ENCODE assay signal across 20 mouse cellular contexts in genomic region chr9:27204201-27204600, GRCm38 (mm10). TPM values are rescaled to one million over a fixed set of nuclear protein-coding genes. Genes with fewer than 3 reads are reported as not detected.
DNase-seq lines count a peak whose midpoint lies in the region; ATAC-seq and TF ChIP-seq lines count a peak whose summit lies in the region.
"Had no signal": no experiment of that assay in that cellular context is flagged by ENCODE, and none has a peak within 500 bp of the region (broad histone marks: within the 10 kb centered on the region; RNA-seq: fewer than 3 reads in every experiment).

No protein-coding gene starts in this region.

- H3K4me3 ChIP-seq in forebrain, embryonic 13.5 days, result no peak overlapping the region
- no peak overlapping the region for H3K4me3 ChIP-seq in hindbrain, embryonic 14.5 days (replicated peaks; ENCODE audit: low read length)
- H3K4me3 ChIP-seq in midbrain, postnatal 0 days (ENCODE audit: low read depth, low read length), result no peak overlapping the region
- no peak overlapping the region for H3K4me3 ChIP-seq in kidney, embryonic 14.5 days (ENCODE audit: low read length)
- H3K4me3 ChIP-seq: heart, embryonic 12.5 days; limb, embryonic 13.5 days; liver, embryonic 15.5 days; megakaryocyte, embryonic 14.5 days had no signal

- peaks cover 17% of the 10 kb centered on the region for H3K27me3 ChIP-seq in forebrain, embryonic 13.5 days
- H3K27me3 ChIP-seq in hindbrain, embryonic 14.5 days (ENCODE audit: control insufficient read depth, insufficient read depth, low read length), result no peaks in the 10 kb centered on the region
- H3K27me3 ChIP-seq in midbrain, postnatal 0 days (ENCODE audit: insufficient read depth, low read length), result no peaks in the 10 kb centered on the region
- H3K27me3 ChIP-seq in kidney, embryonic 14.5 days (ENCODE audit: control insufficient read depth, insufficient read depth, low read length), result no peaks in the 10 kb centered on the region
- H3K27me3 ChIP-seq: heart, embryonic 12.5 days; limb, embryonic 13.5 days; liver, embryonic 15.5 days had no signal

- peaks cover 34% of the 10 kb centered on the region for H3K4me1 ChIP-seq in forebrain, embryonic 13.5 days
- peaks cover 30% of the 10 kb centered on the region for H3K4me1 ChIP-seq in hindbrain, embryonic 14.5 days (replicated peaks; ENCODE audit: control insufficient read depth, insufficient read depth, low read length)
- H3K4me1 ChIP-seq in midbrain, postnatal 0 days (ENCODE audit: insufficient read depth, low read length), result peaks cover 22% of the 10 kb centered on the region; the same call in 1 of the 2 replicates
- no peaks in the 10 kb centered on the region for H3K4me1 ChIP-seq in kidney, embryonic 14.5 days (ENCODE audit: control insufficient read depth, insufficient read depth, low read length)
- H3K4me1 ChIP-seq: liver, embryonic 15.5 days had no signal

- WGBS in forebrain, embryonic 13.5 days, result 70% methylated on average over 6 of the region's 6 CpGs
- 63% methylated on average over 6 of the region's 6 CpGs for WGBS in hindbrain, embryonic 14.5 days
- WGBS in midbrain, postnatal 0 days, result 70% methylated on average over 6 of the region's 6 CpGs
- WGBS in kidney, embryonic 14.5 days, result 84% methylated on average over 6 of the region's 6 CpGs

- H3K36me3 ChIP-seq in forebrain, embryonic 13.5 days (ENCODE audit: poor library complexity, severe bottlenecking), result no peaks in the 10 kb centered on the region
- H3K36me3 ChIP-seq in hindbrain, embryonic 14.5 days (replicated peaks; ENCODE audit: control insufficient read depth, insufficient read depth), result no peaks in the 10 kb centered on the region
- H3K36me3 ChIP-seq in midbrain, postnatal 0 days (ENCODE audit: insufficient read depth, low read length), result no peaks in the 10 kb centered on the region
- H3K36me3 ChIP-seq in kidney, embryonic 14.5 days (ENCODE audit: control insufficient read depth, insufficient read depth, low read length), result no peaks in the 10 kb centered on the region
- H3K36me3 ChIP-seq: heart, embryonic 12.5 days; limb, embryonic 13.5 days; liver, embryonic 15.5 days had no signal

- no peak overlapping the region for H3K4me2 ChIP-seq in forebrain, embryonic 13.5 days
- no peak overlapping the region for H3K4me2 ChIP-seq in hindbrain, embryonic 14.5 days (replicated peaks)
- no peak overlapping the region for H3K4me2 ChIP-seq in midbrain, postnatal 0 days (ENCODE audit: low read depth, low read length, poor library complexity, severe bottlenecking)
- H3K4me2 ChIP-seq in kidney, embryonic 14.5 days (replicated peaks; ENCODE audit: low read depth, low read length), result no peak overlapping the region
- H3K4me2 ChIP-seq: heart, embryonic 12.5 days; limb, embryonic 13.5 days; liver, embryonic 15.5 days had no signal

- peak; percentile 20; the same call in 1 of the 2 replicates for ATAC-seq in forebrain, embryonic 13.5 days
- ATAC-seq in hindbrain, embryonic 14.5 days (ENCODE audit: low FRiP score), result no peak
- ATAC-seq in midbrain, postnatal 0 days (ENCODE audit: low FRiP score), result no peak
- no peak for ATAC-seq in kidney, embryonic 14.5 days (ENCODE audit: low FRiP score, low TSS enrichment)

- no peak for TF ChIP-seq CTCF in midbrain, postnatal 0 days (IDR thresholded peaks at IDR 0.05)

- 0 out of 2 replicates have a peak, but pooled peaks cover 6% of the 10 kb centered on the region for H3K9me3 ChIP-seq in forebrain, embryonic 13.5 days (replicated peaks)
- no peaks in the 10 kb centered on the region for H3K9me3 ChIP-seq in hindbrain, embryonic 14.5 days (ENCODE audit: control insufficient read depth, low read length)
- H3K9me3 ChIP-seq in midbrain, postnatal 0 days (ENCODE audit: low read length), result no peaks in the 10 kb centered on the region
- no peaks in the 10 kb centered on the region for H3K9me3 ChIP-seq in kidney, embryonic 14.5 days (ENCODE audit: control insufficient read depth, low read length)
- H3K9me3 ChIP-seq: heart, embryonic 12.5 days; limb, embryonic 13.5 days; liver, embryonic 15.5 days had no signal

- peak overlapping the region; percentile 76 for H3K27ac ChIP-seq in forebrain, embryonic 13.5 days
- H3K27ac ChIP-seq in hindbrain, embryonic 14.5 days, result peak overlapping the region; percentile 74
- H3K27ac ChIP-seq in midbrain, postnatal 0 days (ENCODE audit: low read depth, low read length), result peak overlapping the region; percentile 80
- H3K27ac ChIP-seq in kidney, embryonic 14.5 days (ENCODE audit: low read depth, low read length), result no peak overlapping the region
- H3K27ac ChIP-seq: limb, embryonic 13.5 days; liver, embryonic 15.5 days had no signal

- DNase-seq in layer of hippocampus, postnatal 10 days (ENCODE audit: low spot score in 2 of 2), result peak; percentile 36 to 50
- DNase-seq in layer of hippocampus, postnatal 36 days, result no peak
- DNase-seq in hindbrain, embryonic 14.5 days (ENCODE audit: low spot score), result no peak
- peak; percentile 49 for DNase-seq in midbrain, postnatal 0 days (ENCODE audit: low spot score)
- DNase-seq in gastrocnemius, postnatal 25 days, result no peak
- DNase-seq: adrenal gland, adult 8-10 months; cerebellum, adult 9-10 months; embryo, embryonic 11 days; gastrocnemius, postnatal 36 days; heart, postnatal 36 days; kidney, adult 18-20 months; kidney, postnatal 36 days; lung, postnatal 10 days; thymus, postnatal 36 days had no signal

- H3K9ac ChIP-seq in forebrain, embryonic 13.5 days, result no peak overlapping the region
- no peak overlapping the region for H3K9ac ChIP-seq in hindbrain, embryonic 14.5 days
- H3K9ac ChIP-seq in midbrain, postnatal 0 days (replicated peaks; ENCODE audit: low read length, poor library complexity, severe bottlenecking), result no peak overlapping the region
- H3K9ac ChIP-seq in kidney, embryonic 14.5 days (ENCODE audit: low read depth, low read length), result no peak overlapping the region
- H3K9ac ChIP-seq: heart, embryonic 12.5 days; limb, embryonic 13.5 days; liver, embryonic 15.5 days had no signal

RNA-seq across cellular contexts. Expression of gene Jam3, which starts 49.0 kb away (rescaled TPM):
- total RNA-seq in layer of hippocampus, postnatal 10 days (2021), result 10 to 100 TPM; 24.3 to 26.5 TPM
- 10 to 100 TPM; 42.5 to 43.2 TPM for total RNA-seq in layer of hippocampus, postnatal 36 days (2021)
- 113 and 123 TPM in 2 replicates for polyA plus RNA-seq in forebrain, embryonic 13.5 days (2015; fragmentation: Nextera tagmentation; extraction: Ambion mirVana)
- 44.5 and 46.1 TPM in 2 replicates for polyA plus RNA-seq in hindbrain, embryonic 14.5 days (2014; fragmentation: Nextera tagmentation; extraction: Ambion mirVana)
- total RNA-seq in midbrain, postnatal 0 days (2014; rRNA removed), result 20.6 and 37.3 TPM in 2 replicates
- polyA plus RNA-seq in midbrain, postnatal 0 days (2015; fragmentation: Nextera tagmentation; extraction: Ambion mirVana), result 28.8 and 29.2 TPM in 2 replicates
- 1 to 10 TPM; 8.5 to 8.6 TPM for total RNA-seq in gastrocnemius, postnatal 25 days (2021)
- polyA plus RNA-seq in kidney, embryonic 14.5 days (2014; fragmentation: Nextera tagmentation; extraction: Ambion mirVana), result 75.1 and 78.3 TPM in 2 replicates

Comparison
In these comparisons a context has a peak if more than half of its experiments do, and no peak if none do; other contexts are left out.
1. DNase-seq: peak in layer of hippocampus, postnatal 10 days (2 of 2) and midbrain, postnatal 0 days (single experiment); none in layer of hippocampus, postnatal 36 days (0 of 2), hindbrain, embryonic 14.5 days (single experiment) and gastrocnemius, postnatal 25 days (single experiment).